Mouse (Mus musculus): ENCODE measurements around the gene Agmo.

The Agmo gene

DNA sequence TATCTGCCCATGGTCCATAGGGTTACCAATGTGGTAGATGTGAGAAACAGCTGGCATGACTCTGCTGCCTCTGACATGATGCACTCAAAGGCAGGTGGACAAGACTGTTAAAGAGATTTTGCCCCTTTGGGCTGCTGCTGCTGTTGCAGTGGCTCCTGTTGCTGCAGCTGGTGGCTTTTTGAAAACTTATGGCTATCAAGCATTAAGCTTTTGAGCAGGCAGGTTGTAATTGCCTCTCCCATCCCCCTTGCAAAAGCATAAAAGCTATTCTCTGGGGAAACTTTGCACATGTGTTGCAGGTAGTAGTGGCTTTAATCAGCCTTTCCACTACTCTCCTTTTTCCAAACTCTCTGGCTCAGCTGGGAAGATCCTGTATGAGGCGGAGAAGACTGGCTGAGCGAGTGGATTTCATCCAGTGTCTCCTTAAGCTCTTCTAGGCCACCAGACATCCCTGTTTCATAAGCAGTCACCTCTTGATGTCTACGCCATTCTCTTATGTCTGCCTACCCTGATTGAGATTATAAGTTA, 201.1 kb downstream of the Agmo start:
- DNase-seq = no peak

GRCm38 (mm10) chr12:37445255-37445654, 203.8 kb downstream of the Agmo start:
- DNase-seq = no peak

DNA sequence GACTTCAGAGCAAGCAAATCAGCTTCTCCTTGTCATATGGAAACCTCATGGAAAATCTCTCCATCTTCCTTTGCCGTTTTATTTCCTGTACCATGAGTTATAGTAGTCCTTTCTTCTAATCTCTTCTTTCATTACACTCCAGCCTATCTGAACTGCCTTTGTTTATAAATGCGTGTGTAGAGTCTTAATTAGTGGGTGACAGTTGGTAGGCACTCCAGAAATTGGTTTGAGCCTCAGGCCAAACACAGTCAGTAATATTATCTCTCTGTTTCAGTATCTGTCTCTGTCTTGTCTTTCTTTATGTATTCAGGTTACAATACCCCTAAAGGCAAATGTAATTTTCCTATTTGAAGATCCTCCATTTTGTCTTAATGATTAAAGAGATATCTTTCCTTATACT, 208.2 kb downstream of the Agmo start:
- no peak for DNase-seq

- DNase-seq = no peak
Measured at GRCm38 (mm10) chr12:37450366-37451156, 209.1 kb downstream of the Agmo start.

- no peak for DNase-seq
Measured at GRCm38 (mm10) chr12:37471631-37472030, 230.2 kb downstream of the Agmo start.

GRCm38 (mm10) chr12:37476849-37477248, 235.4 kb downstream of the Agmo start:
- DNase-seq = no peak

- DNase-seq = no peak
Measured at GRCm38 (mm10) chr12:37487991-37488390, 246.6 kb downstream of the Agmo start.

DNA sequence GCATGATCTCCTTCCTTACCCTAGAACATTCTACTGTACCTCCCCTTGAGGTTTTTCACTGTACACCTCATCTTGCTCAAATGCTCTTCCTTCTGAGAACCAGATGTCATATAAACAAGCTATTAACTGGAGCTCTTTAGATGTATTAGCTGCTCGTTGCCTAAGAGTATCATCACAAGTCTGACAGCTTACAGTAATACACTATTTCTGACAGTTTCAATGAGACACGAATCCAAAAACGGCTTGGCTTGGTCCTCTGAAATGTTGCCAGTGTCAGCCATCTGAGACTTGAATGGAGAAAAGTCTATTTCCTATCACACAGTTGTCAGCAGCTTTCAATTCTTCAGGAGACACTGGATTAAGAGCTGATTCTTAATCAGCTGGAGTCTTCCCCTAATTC, 257.4 kb downstream of the Agmo start:
- DNase-seq = no peak

DNA sequence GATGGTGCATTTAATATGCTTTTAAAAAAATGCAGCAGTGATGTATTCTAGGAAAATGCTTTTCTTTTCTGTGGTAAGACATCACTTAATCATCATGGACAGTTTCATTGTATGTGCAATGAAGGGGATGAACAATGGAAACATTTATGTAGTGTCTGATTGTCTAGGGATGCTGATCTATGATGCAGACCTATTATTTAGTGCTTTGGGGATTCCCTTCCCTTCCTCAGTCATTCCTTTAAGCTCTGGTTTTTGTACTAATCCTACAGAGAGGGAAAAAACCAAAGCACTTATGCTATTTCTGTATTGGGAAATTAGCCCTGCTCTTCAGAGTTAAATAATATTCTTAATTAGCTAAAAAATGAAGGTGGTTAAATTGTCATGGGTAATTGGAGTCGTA, 266.0 kb downstream of the Agmo start:
- DNase-seq = no peak

DNA sequence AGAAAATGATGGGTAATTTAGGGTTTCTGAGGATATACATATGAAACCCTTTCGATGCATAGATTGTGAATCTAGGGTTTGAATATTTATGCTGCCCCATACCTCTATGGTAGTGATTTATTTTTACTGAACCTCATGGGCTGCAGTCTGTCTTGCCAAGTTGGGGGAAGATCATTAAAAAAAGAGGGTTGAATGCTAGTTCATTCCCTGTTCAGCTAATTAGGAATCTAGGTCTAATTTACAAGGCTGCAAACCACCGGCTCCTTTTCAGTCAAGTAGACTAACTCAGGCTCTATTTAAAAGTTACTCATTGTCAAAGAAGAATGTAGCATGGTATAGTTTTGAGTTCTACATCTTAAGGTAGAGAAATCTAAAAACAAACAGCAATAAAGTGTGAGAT, 266.4 kb downstream of the Agmo start:
- DNase-seq = no peak

DNA sequence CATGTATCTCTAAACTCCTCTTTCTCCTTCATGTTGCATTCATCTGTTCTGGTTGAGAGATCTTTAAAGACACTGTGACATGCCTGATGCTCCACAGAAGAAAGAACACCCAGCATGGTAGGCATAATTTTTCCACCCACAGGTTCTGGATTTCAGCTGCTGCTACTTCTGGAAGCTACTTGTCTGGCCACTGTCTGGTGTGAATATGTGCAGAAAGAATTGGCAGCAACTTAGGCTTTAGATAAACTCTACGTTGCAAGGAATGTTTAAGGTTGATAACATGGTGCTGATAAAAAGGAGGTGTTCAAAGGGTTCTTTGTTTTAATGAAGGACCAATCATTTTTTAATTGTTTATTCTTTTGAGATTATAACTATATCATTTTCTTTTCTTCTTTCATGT, 280.3 kb downstream of the Agmo start:
- DNase-seq = no peak

DNA sequence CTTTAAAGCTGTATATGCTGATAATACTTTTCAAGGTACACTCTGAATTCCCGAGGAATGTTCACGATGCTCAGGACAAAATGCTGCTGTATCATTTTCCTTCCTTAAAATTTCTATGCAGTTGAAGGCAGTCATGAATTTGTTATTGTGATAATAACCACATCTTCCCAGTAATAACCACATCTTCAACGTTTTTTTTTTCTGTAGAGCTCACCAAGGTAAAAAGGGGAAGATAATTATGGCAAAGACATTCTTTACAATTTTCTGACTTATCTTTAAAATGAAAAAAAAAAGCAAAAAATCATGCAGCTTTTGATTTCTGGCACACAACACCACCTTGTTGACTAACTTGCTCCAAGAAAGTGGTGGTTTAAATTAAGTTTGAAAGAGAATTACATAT, 283.2 kb downstream of the Agmo start:
- DNase-seq = no peak

- no peak for DNase-seq
Measured at GRCm38 (mm10) chr12:37540994-37541393, 299.6 kb downstream of the Agmo start.

- no peak for DNase-seq
Measured at GRCm38 (mm10) chr12:37558284-37558683, 316.8 kb downstream of the Agmo start.

- no peak for DNase-seq
Measured at GRCm38 (mm10) chr12:37565882-37566596, 324.6 kb downstream of the Agmo start.

DNA sequence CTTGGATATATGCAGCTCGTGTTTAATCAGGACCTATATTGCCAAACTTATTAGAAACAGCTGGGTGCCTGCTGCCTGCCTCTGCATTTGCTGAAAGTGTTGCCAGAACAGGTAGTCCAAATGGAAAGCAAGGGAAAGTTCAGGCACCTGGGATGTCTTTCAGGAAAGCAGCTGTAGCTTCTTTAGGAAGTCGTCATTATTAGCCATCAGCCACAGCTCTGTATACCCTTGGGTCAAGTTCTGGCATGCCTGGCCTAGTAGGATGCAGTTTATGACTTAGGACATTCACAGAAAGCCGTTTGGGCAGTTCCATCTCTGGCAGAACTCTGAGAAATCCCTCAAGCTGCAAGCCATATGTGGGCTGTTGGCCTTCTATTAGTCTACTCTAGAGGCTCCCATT, 330.5 kb downstream of the Agmo start:
- DNase-seq = no peak

DNA sequence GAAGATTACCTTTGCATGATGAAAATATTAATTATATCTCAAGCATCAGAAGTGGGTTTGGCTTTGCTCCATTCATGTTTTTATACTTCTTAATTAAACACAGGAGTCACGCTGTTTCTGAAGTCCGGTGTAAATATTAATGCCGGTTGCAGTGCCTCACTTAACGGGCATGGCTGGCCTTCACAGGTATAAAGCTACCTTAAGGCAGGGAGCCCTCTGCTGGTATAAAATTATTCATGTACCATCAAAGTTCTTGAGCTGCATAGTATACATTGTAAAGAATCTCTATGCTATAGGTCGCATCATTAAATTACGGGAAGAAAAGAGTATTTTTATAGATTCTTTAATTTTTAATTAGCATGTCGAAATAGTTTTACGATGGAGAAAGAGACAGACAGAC, 341.3 kb downstream of the Agmo start:
- DNase-seq = no peak

- no peak for DNase-seq
Measured at GRCm38 (mm10) chr12:37592853-37593252, 351.4 kb downstream of the Agmo start.

DNA sequence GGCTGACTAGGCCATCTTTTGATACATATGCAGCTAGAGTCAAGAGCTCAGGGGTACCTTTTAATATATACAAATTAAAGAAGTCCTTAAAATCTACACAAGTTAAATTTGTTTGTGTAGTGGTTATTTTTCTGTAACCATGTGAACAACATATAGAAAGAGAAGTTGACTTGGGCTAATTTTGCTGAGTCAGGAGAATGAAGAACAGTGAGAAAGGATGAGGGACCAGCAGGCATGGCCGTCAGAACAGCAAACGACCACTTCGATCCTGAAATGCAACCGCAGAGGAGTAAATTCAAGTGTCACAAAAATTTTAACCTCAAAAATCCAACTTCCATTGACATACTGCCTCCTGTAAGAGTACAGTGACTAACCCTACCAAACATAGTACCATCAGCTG, 371.4 kb downstream of the Agmo start:
- no peak for DNase-seq

DNA sequence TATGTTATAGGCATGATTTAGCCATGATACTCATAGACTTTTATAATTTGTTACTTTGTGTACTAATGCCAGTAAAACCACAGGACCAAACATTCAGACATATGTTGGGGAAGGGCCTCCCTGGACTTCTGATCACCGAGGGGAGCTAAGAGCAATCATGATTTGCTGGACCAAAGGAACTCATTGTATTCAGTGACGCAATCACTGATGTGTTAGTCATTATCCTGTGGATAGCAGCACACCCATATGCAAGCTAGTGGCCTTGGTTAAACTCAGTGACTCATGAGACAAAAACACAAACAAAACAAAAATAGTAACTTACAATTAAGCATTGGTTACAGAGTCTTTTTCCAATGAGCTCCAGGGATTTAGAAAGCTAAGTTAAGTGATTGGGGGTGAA, 373.3 kb downstream of the Agmo start:
- no peak for DNase-seq

GRCm38 (mm10) chr12:37624078-37624477, 382.6 kb downstream of the Agmo start:
- DNase-seq = no peak
